Mouse (Mus musculus) limb, embryonic 12.5 days (tissue): Measurements from ENCODE around the gene Ier2. TPM values are rescaled to one million over a fixed set of nuclear protein-coding genes. Genes with fewer than 3 reads are reported as not detected.

Experiments used
- ATAC-seq: fragments of 200-750 bp; cut with Nextera tagmentation; 2 replicates; pipeline ENCODE4 v1.8.0; 2017; ENCODE audit warnings: low read depth, moderate TSS enrichment; ENCODE audit not compliant: insufficient number of reproducible peaks, insufficient read depth, low FRiP score, low TSS enrichment
- H3K27ac ChIP-seq: fragments of 300-500 bp; sonication (generic); 2 replicates; pipeline ENCODE4 v1.5.1; 2016; ENCODE audit warnings: mild to moderate bottlenecking, moderate library complexity
- H3K27me3 ChIP-seq: fragments of 300-500 bp; sonication (generic); 2 replicates; pipeline ENCODE4 v1.6.1; 2016; ENCODE audit warnings: mild to moderate bottlenecking, moderate library complexity
- H3K36me3 ChIP-seq: fragments of 300-500 bp; sonication (generic); 2 replicates; pipeline ENCODE4 v1.6.1; 2016; ENCODE audit warnings: mild to moderate bottlenecking, moderate library complexity
- H3K4me1 ChIP-seq: fragments of 300-500 bp; sonication (generic); replicated peaks from 2 replicates; pipeline ENCODE4 v1.6.1; 2016
- H3K4me2 ChIP-seq: fragments of 300-500 bp; sonication (generic); 2 replicates; pipeline ENCODE4 v1.6.1; 2016; ENCODE audit warnings: mild to moderate bottlenecking, moderate library complexity
- H3K4me3 ChIP-seq: fragments of 300-500 bp; sonication (generic); replicated peaks from 2 replicates; pipeline ENCODE4 v1.5.1; 2016; ENCODE audit warnings: mild to moderate bottlenecking
- H3K9ac ChIP-seq: fragments of 300-500 bp; sonication (generic); replicated peaks from 2 replicates; pipeline ENCODE4 v1.6.1; 2016; ENCODE audit warnings: mild to moderate bottlenecking, moderate library complexity
- H3K9me3 ChIP-seq: fragments of 300-500 bp; sonication (generic); 2 replicates; pipeline ENCODE4 v1.6.1; 2016; ENCODE audit warnings: mild to moderate bottlenecking, moderate library complexity
- WGBS: fragments of 180-500 bp; shearing (Covaris S2); methylation state at CpG from one replicate; pipeline ENCODE4 v1.1.7; 2016; 5-methylcytosine and 5-hydroxymethylcytosine counted together
- polyA plus RNA-seq: library from polyadenylated mRNA; unstranded; fragments of >200 nt; fragmentation: Nextera tagmentation; extraction: Ambion mirVana; gene quantifications from 2 replicates; pipeline ENCODE4 v1.2.1, GENCODE M21; 2016

Ier2 gene
- polyA plus RNA-seq, 1 experiment from 2014 or later: 144 TPM

DNA sequence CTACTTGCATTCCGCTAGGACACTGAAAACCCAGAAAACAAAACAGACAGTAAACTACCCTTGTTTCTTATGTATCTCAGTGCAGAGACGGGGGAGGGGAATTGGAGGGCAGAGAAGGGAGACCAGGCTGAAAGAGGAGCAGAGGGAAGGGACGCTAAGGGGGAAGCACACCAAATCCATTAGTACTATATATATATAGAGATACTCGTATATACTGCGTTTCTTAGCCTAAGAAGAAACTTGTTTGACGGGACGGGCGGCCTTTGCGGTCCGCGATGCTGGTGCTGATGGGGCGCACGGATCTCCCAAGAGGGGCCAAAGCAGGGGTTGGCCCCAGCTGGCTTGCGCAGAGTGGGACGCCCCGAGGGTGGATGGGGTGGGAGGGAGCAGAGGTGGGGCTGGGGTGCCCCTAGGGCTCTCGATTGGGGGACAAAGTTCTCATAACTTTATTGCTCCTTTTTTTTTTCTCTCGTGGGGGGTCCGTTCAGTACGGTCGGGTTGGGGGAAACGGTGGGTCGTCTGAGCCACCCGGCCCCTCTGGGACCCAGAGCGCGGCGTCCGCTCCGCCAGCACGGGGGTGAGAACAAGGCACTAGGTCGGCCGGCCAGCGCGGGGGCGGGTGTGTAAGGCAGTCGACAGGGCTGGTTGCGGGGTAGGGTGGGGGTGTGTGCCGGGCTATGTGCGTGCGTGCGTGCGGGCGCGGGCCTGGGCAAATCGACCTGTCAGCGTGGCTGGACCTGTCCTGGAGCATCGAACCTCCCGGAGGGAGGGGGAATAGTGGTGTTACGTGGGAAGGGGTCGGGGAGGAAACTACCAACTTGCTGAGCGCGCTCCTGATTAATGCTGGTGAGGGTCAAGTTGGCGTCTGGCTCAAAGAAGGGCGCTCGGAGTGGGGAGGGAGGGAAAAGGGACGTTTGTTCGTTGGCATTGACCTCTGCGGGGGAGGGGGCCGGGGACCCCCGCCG is 42.5 kb upstream of the Ier2 start:
- 2% methylated on average over 61 of the region's 61 CpGs for WGBS
- Histone ChIP-seq H3K27me3 (peaks cover 77% of the 10 kb centered on the region), H3K36me3 (peaks cover 15% of the 10 kb centered on the region), H3K4me3 (peak overlapping the region; percentile 27), H3K27ac (no peak overlapping the region), H3K4me1 (peaks cover 80% of the 10 kb centered on the region), H3K9me3 (no peaks in the 10 kb centered on the region), H3K9ac (no peak overlapping the region), H3K4me2 (peak overlapping the region; percentile 49)
- ATAC-seq: no peak

DNA sequence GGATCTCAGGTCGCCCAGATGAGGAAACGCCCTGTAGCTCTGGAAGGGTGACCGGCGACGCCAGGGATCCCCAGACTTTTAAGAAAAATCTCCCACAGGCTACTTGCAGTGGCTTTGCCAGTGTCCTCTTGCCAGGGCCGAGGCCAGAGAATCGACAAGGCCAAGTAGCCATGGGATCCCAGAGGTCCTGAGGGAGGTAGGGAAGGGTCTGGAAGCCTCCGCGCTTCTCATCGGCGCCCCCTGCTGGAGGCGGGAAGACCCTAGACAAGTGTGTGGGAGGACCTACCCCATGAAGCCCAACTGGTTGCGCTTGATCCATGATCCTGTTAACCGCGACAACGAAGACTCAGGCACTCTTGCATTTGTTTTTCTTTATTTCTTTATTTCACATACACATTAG is 41.7 kb upstream of the Ier2 start:
- peaks cover 21% of the 10 kb centered on the region for H3K36me3 ChIP-seq
- peak overlapping the region; percentile 27 for H3K4me3 ChIP-seq
- H3K9me3 ChIP-seq: no peaks in the 10 kb centered on the region
- peaks cover 74% of the 10 kb centered on the region for H3K4me1 ChIP-seq
- peak overlapping the region; percentile 29; the same call in 1 of the 2 replicates for H3K27ac ChIP-seq
- H3K9ac ChIP-seq: no peak overlapping the region; the same call in 1 of the 2 replicates
- peak overlapping the region; percentile 49 for H3K4me2 ChIP-seq
- ATAC-seq: no peak
- H3K27me3 ChIP-seq: peaks cover 77% of the 10 kb centered on the region
- WGBS: under 1% methylated on average over 16 of the region's 16 CpGs

DNA sequence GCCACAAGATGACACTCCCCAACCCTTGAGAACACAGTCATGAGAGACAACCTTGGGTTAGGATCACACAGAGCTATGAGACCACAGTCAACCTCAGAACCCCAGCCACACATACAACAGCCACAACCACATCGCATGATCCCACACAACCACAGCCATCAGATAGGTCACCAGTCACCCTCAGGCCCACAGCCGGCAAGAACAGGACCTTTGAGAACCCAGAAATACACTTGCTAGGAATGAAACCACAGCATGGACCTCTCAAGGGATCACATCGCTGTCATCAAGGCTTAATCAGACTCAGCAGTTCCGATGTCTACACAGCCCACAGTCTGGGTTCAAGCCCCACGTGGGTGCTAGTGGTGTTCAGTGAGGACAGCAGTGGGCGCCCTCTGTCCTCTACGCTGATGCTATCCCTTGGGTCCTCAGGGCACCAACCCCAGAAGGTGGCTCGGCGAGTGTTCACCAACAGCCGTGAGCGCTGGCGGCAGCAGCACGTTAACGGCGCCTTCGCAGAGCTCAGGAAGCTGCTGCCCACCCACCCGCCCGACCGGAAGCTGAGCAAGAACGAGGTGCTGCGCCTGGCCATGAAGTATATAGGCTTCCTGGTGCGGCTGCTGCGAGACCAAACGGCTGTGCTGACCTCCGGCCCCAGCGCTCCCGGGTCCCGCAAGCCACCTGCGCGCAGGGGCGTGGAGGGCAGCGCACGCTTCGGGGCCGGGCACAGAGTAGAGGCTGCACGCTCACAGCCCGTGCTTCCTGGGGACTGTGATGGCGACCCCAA is 41.0 kb upstream of the Ier2 start:
- ATAC-seq: no peak
- Histone ChIP-seq H3K27me3 (peaks cover 73% of the 10 kb centered on the region), H3K9ac (no peak overlapping the region; the same call in 1 of the 2 replicates), H3K36me3 (peaks cover 24% of the 10 kb centered on the region), H3K4me2 (peak overlapping the region; percentile 49), H3K4me3 (peak overlapping the region; percentile 27), H3K9me3 (no peaks in the 10 kb centered on the region), H3K27ac (peak overlapping the region; percentile 29; the same call in 1 of the 2 replicates), H3K4me1 (peaks cover 67% of the 10 kb centered on the region)
- 8% methylated on average over 38 of the region's 38 CpGs for WGBS

DNA sequence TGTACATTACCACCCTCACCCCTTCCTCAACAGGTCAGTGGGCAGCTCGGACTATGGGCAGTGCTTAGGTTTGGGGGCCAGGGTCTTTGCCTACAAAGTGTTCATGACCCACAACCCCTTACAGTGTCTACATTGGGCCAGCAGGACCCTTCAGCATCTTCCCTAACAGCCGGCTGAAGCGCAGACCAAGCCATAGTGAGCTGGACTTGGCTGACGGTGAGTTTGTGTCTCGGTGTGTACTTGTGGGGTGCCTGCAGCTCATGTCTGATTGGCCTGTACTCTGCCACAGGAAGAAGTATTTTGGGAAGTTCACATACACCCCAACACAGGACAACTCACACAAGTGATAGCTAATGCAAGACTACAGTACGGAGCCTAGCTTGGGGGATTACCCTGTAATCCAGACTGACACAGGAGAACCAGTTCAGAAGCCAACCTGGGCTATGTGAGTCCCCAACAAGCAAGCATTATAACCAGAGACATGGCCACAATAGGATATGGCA is 40.4 kb upstream of the Ier2 start:
- Histone ChIP-seq H3K4me3 (peak overlapping the region; percentile 19; the same call in 1 of the 2 replicates), H3K9ac (no peak overlapping the region), H3K27me3 (peaks cover 66% of the 10 kb centered on the region), H3K36me3 (peaks cover 27% of the 10 kb centered on the region), H3K4me1 (peaks cover 63% of the 10 kb centered on the region), H3K27ac (0 out of 2 replicates have a peak overlapping the region, but pooled peaks have one; percentile 31), H3K9me3 (no peaks in the 10 kb centered on the region), H3K4me2 (peak overlapping the region; percentile 13)
- no peak for ATAC-seq
- WGBS: 79% methylated on average over 6 of the region's 6 CpGs

DNA sequence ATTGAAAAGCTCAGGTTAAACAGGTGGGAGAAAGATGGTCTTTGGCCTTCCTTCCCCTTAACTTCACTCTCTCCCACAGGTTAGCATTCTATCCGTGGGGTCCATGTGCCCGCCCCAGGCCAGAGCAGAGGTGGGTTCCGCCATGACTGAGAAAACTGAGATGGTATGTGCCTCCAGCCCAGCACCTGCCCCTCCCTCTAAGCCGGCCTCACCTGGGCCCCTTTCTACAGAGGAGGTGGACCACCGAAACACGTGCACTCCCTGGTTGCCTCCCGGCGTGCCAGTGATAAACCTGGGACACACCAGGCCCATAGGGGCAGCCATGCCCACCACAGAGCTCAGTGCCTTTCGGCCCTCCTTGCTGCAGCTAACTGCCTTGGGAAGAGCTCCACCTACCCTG is 39.9 kb upstream of the Ier2 start:
- 78% methylated on average over 9 of the region's 9 CpGs for WGBS
- peaks cover 62% of the 10 kb centered on the region for H3K27me3 ChIP-seq
- ATAC-seq: no peak
- H3K36me3 ChIP-seq: peaks cover 27% of the 10 kb centered on the region
- H3K9ac ChIP-seq: no peak overlapping the region
- 0 out of 2 replicates have a peak overlapping the region, but pooled peaks have one; percentile 31 for H3K27ac ChIP-seq
- no peaks in the 10 kb centered on the region for H3K9me3 ChIP-seq
- peaks cover 58% of the 10 kb centered on the region for H3K4me1 ChIP-seq
- H3K4me3 ChIP-seq: peak overlapping the region; percentile 19
- peak overlapping the region; percentile 13 for H3K4me2 ChIP-seq

DNA sequence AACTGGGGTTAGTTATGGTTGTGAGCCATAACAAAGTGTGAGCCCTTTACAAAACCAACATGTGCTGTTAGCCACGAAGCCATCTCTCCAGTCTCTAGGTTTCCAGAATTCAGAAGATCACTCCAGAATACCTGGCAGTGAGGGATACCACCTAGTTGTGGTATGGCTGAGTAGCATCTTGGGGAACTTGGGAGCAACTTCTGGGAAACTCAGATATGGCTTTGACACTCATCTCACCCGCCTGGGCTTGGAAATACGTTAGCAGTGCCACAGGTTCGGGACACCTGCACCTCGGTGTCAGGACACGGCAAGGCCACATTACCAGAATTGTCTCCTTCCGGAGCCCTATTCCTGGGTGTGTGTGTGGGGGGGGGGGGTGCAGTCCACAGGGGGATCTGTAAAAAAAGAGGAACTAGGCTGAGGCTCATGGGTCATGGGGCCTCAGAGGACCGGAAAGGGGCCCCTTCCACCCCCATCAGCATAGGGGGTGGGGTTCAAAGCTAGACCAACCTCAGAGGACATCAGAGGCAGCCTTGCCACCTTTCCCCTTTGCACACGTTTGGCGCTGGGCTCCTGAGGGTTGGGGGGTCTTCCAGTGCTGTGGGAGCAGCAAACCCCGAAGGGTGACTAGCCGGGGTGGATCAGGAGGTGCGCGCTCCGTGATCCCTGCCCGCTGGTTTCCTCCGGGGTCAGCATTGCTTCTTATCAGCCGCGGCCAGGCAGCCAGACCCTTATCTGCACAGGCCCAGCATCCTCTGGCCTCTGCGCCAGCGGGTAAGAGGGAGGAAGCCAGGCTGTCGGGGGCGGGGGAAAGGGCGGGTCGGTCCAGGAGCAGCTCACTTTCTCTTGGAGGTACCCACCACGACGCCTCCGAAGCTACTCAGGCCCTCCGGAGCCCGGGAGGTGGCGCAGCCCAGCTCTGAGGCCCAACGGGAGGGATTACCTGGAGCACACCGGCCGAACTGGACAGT is 38.6 kb upstream of the Ier2 start, which contains the start of gene Lyl1:
Gene Lyl1, plus strand, starts transcription at position 517 of the 971 bp plus-strand sequence.
- peaks cover 40% of the 10 kb centered on the region for H3K36me3 ChIP-seq
- no peaks in the 10 kb centered on the region for H3K9me3 ChIP-seq
- 10% methylated on average over 34 of the region's 34 CpGs for WGBS
- H3K27me3 ChIP-seq: peaks cover 49% of the 10 kb centered on the region
- peak within 1 kb of the TSS; percentile 35; the same call in 1 of the 2 replicates for H3K4me2 ChIP-seq
- peaks cover 45% of the 10 kb centered on the region for H3K4me1 ChIP-seq
- H3K9ac ChIP-seq: peak within 1 kb of the TSS; percentile 46
- H3K4me3 ChIP-seq: peak within 1 kb of the TSS; percentile 19
- H3K27ac ChIP-seq: 0 out of 2 replicates have a peak within 1 kb of the TSS, but pooled peaks have one; percentile 69
- ATAC-seq: 0 out of 2 replicates have a peak, but pooled peaks have one; percentile 10

DNA sequence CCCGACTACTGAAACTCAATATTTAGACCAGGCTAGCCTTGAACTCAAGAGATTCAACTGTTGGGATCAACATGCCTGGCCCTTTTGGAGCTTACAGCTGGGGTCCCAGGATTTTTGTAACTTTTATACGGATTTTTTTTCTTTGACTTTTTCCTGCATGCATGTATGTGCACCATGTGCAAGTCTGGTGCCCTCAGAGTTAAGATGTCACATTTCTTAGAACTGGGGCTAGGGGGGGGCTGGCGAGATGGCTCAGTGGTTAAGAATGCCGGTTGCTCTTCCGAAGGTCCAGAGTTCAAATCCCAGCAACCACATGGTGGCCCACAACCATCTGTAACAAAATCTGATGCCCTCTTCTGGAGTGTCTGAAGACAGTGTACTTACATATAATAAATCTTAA is 37.9 kb upstream of the Ier2 start:
- Histone ChIP-seq H3K27me3 (peaks cover 46% of the 10 kb centered on the region), H3K27ac (0 out of 2 replicates have a peak overlapping the region, but pooled peaks have one; percentile 69)

DNA sequence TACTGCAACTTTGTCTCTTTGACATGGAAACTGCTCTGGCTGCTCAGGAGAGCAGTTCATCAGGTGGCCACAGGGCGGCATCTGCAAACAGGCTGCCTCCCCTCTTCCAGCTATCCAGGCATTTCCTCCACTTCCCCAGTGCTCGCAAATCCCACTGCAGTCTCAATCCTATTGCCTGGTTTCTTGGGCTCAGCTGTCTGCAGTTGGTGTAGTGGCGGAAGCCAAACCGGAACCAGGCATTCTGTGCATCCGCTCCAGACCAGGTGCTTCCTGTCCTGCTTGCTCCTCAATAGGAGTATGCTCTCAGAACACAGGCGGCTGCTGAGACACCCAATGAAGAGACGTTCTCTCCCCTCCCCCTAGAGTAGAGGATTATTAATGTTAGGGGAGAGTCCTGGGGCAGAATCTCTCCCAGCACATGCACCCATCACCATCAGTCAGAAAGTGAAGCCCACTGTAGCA is 37.2 kb upstream of the Ier2 start:
- Histone ChIP-seq H3K36me3 (peaks cover 52% of the 10 kb centered on the region), H3K4me1 (peaks cover 34% of the 10 kb centered on the region), H3K9ac (no peak overlapping the region), H3K27me3 (peaks cover 40% of the 10 kb centered on the region), H3K4me3 (no peak overlapping the region), H3K9me3 (no peaks in the 10 kb centered on the region), H3K27ac (peak overlapping the region; percentile 69; the same call in 1 of the 2 replicates), H3K4me2 (no peak overlapping the region)
- 55% methylated on average over 7 of the region's 7 CpGs for WGBS
- ATAC-seq: no peak

More for the DNA sequence above, 37.9 kb upstream of the Ier2 start:
- 87% methylated on average over 5 of the region's 5 CpGs for WGBS
- no peak overlapping the region for H3K4me3 ChIP-seq
- H3K36me3 ChIP-seq: peaks cover 45% of the 10 kb centered on the region
- no peak overlapping the region for H3K9ac ChIP-seq
- H3K4me2 ChIP-seq: no peak overlapping the region
- H3K4me1 ChIP-seq: peaks cover 41% of the 10 kb centered on the region
- no peak for ATAC-seq
- H3K9me3 ChIP-seq: no peaks in the 10 kb centered on the region

DNA sequence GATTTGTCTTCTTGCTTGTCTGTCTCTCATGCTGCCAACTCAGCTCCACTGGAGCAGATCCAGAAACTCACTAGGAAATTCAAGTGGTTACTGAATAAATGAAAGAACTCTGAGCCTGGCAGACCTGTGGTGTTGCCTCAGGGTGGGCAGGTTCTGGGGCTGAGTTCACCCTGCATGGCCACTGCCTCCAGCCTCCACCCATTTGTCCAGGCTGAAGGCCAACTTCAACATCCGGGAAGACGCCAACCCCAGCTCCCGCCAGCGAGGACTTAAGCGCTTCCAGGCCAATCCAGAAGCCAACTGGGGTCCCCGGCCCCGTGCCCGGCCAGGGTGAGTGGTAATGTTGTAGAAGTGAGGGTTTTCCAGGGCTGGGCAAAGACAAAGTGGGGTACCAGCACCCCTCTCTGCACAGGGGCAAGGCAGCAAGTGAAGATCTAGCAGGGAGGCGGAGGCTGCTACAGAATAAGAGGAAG is 36.3 kb upstream of the Ier2 start:
- Histone ChIP-seq H3K9ac (no peak overlapping the region), H3K4me1 (peaks cover 25% of the 10 kb centered on the region), H3K9me3 (no peaks in the 10 kb centered on the region), H3K27me3 (peaks cover 31% of the 10 kb centered on the region), H3K27ac (peak overlapping the region; percentile 69; the same call in 1 of the 2 replicates), H3K36me3 (peaks cover 60% of the 10 kb centered on the region), H3K4me2 (no peak overlapping the region), H3K4me3 (no peak overlapping the region)
- WGBS: 95% methylated on average over 9 of the region's 9 CpGs
- no peak for ATAC-seq

DNA sequence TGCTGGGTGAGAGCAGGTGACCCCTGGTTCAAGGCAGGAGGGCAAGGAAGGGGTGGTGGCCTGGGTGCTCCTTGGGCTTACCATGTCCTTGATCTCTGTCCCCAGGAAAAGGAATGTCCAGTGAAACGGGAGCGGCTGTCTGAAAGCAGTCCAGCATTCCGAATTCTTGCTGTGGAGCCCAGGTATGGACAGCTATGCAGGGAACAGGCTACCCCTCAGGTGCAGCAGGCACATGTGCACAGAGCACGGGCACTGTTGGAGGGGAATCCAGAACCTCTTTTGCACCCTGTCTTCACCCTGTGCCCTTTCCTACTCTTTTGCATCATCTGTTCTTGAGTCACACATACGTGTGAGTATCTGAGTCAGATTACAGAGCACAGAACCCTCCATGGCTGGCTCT is 35.6 kb upstream of the Ier2 start:
- H3K36me3 ChIP-seq: peaks cover 67% of the 10 kb centered on the region
- no peak overlapping the region for H3K4me3 ChIP-seq
- peaks cover 22% of the 10 kb centered on the region for H3K4me1 ChIP-seq
- H3K4me2 ChIP-seq: no peak overlapping the region
- no peak overlapping the region for H3K27ac ChIP-seq
- no peaks in the 10 kb centered on the region for H3K9me3 ChIP-seq
- peaks cover 24% of the 10 kb centered on the region for H3K27me3 ChIP-seq
- no peak for ATAC-seq
- H3K9ac ChIP-seq: no peak overlapping the region
- 91% methylated on average over 5 of the region's 5 CpGs for WGBS
